Mouse (Mus musculus): Measurements from ENCODE around the gene Fam171a2. TPM values are rescaled to one million over a fixed set of nuclear protein-coding genes. Genes with fewer than 3 reads are reported as not detected.
"Not testable (repeated sequence)": the region's sequence is repeated elsewhere in the genome, so short reads cannot be mapped to it uniquely, and the experiment has no call there.

Gene Fam171a2
- polyA plus RNA-seq, 1 experiment from 2014 or later: 1.7 TPM

DNA sequence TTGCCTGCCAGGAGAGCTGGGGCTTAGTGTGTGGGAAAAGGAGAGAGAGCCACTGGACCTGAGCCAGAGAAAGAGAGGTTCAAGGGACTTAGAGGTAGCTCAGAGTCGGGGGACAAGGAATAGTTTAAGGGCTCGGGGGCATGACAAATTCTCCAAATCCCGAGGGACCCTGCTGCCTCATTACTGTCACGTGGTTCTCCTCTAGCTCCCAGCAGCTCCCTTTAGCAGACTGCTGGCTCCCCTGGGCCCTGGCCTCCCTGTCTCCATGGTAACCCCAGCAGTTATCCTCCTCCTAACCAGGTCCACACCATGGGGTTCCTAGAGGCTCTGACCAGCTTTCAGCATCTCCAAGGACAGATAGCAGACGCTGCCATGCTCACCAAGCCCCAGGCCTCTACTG, 52.2 kb downstream of the Fam171a2 start:
- peaks cover 12% of the 10 kb centered on the region for H3K4me1 ChIP-seq (replicated peaks; ENCODE audit: control insufficient read depth, insufficient read depth, low read length)
- peaks cover 18% of the 10 kb centered on the region for H3K27me3 ChIP-seq (replicated peaks; ENCODE audit: control insufficient read depth, insufficient read depth, low read length)
- no peak overlapping the region for H3K4me2 ChIP-seq (replicated peaks; ENCODE audit: low read depth)
- no peak for TF ChIP-seq CTCF (IDR thresholded peaks at IDR 0.05; ENCODE audit: low read depth)
- no peak for ATAC-seq
- no peaks in the 10 kb centered on the region for H3K9me3 ChIP-seq (ENCODE audit: control insufficient read depth)
- no peak overlapping the region for H3K9ac ChIP-seq (ENCODE audit: low read depth, low read length)
- H3K27ac ChIP-seq (ENCODE audit: low read depth, low read length): no peak overlapping the region
- 19% methylated on average over 5 of the region's 5 CpGs for WGBS
- no peak overlapping the region for H3K4me3 ChIP-seq (ENCODE audit: low read depth, low read length)
- H3K36me3 ChIP-seq (ENCODE audit: control insufficient read depth, insufficient read depth): no peaks in the 10 kb centered on the region

DNA sequence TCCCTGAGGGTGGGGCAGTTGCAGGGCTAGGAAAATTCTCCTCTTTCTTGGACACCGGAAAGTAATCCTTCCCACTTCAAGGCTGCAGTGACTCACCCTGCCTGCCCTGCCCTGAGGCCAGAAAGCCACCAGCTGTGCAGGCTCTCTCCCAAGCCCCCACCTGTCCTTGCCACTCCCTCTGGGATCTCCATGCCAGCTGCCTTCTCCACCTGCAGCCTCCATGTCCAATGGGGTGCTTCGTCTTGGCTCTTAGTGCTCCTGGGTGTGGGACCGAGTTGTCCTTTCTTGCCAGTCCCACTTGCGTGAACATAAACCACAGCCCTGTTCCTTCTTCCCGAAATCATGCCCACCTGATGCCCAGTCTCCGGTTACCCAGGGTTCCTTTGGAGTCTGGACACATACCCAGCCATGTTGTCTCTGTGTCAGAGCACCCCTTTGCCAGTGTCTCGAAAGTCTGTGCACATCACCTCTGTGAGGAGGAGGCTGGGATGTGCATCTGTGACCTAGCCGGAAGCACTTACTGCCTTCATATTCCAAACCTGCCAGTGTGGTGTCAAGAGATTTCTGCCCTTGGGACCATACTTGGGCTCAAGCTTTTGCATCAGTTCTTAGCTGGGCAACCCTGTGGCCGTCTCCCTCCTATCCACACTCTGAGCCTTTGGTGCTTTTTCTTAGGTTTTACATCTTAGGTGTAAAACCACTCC, 52.9 kb downstream of the Fam171a2 start:
- H3K27me3 ChIP-seq (replicated peaks; ENCODE audit: control insufficient read depth, insufficient read depth, low read length): peaks cover 13% of the 10 kb centered on the region
- no peak overlapping the region for H3K4me3 ChIP-seq (ENCODE audit: low read depth, low read length)
- 69% methylated on average over 9 of the region's 9 CpGs for WGBS
- H3K4me1 ChIP-seq (replicated peaks; ENCODE audit: control insufficient read depth, insufficient read depth, low read length): peaks cover 12% of the 10 kb centered on the region
- ATAC-seq: peak; percentile 37; the same call in 1 of the 2 replicates
- H3K9ac ChIP-seq (ENCODE audit: low read depth, low read length): no peak overlapping the region
- H3K4me2 ChIP-seq (replicated peaks; ENCODE audit: low read depth): no peak overlapping the region; the same call in 1 of the 2 replicates
- H3K27ac ChIP-seq (ENCODE audit: low read depth, low read length): no peak overlapping the region
- no peak for TF ChIP-seq CTCF (IDR thresholded peaks at IDR 0.05; ENCODE audit: low read depth)
- H3K36me3 ChIP-seq (ENCODE audit: control insufficient read depth, insufficient read depth): no peaks in the 10 kb centered on the region
- no peaks in the 10 kb centered on the region for H3K9me3 ChIP-seq (ENCODE audit: control insufficient read depth)

DNA sequence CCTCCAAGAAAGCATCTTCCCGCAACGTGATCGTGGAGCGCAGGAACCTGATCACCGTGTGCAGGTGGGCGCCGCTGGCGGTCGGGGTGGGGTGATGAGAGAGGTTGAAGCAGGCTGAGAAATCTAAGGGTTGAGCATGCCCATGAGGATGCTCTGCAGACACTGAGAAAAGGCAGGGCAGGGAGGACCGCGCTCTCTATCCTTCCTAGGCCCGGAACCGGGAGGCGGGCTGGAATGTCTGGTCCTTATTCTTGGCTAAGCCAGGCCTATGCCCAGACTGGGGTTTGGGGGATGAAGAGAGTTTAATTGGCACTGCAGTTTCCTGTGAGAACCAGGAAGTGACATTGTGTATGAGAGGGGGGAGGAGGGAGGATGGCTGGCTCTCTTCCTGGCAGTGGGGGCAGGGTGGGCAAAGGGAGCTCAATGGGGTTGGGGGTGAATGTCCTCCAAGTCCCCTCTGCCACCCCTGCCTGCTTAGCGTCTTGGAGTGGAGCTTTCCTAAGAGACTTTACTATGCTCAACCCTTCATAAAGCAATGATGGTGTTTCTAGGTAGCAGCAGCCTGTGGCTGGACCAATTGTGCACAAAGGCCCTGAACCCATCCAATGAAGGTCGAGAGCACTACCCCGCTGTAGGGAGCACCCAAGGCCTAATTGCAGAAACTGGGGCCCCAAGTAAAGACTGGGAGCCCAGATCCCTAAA, 53.6 kb downstream of the Fam171a2 start:
- ATAC-seq: peak; percentile 12; the same call in 1 of the 2 replicates
- Histone ChIP-seq H3K27ac (ENCODE audit: low read depth, low read length) (no peak overlapping the region), H3K9ac (ENCODE audit: low read depth, low read length) (peak overlapping the region; percentile 31; the same call in 1 of the 2 replicates), H3K9me3 (ENCODE audit: control insufficient read depth) (no peaks in the 10 kb centered on the region), H3K36me3 (ENCODE audit: control insufficient read depth, insufficient read depth) (no peaks in the 10 kb centered on the region), H3K4me2 (replicated peaks; ENCODE audit: low read depth) (peak overlapping the region; percentile 76), H3K4me3 (ENCODE audit: low read depth, low read length) (peak overlapping the region; percentile 36), H3K27me3 (replicated peaks; ENCODE audit: control insufficient read depth, insufficient read depth, low read length) (peaks cover 7% of the 10 kb centered on the region; the same call in 1 of the 2 replicates), H3K4me1 (replicated peaks; ENCODE audit: control insufficient read depth, insufficient read depth, low read length) (peaks cover 12% of the 10 kb centered on the region)
- no peak for TF ChIP-seq CTCF (IDR thresholded peaks at IDR 0.05; ENCODE audit: low read depth)
- 10% methylated on average over 16 of the region's 17 CpGs for WGBS

DNA sequence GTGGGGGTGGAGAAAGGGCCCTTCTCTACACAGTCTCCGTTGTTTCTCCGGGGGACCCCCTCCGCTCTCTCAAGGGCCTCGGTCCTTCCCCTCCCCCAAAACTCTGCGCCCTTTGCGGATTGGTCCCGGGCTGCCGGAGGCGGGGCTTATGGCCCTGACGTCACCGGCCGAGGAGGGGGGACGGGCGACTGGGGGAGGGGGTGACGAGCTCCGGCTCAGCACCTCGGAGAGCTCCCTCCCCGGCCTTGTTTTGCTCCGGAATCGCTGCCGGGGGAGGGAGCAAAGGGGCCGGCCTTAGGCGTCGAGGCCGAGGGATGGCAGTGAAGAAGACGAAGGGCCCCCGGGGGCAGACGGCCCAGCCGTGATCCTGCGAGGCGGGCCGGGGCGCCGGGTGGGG, 54.2 kb downstream of the Fam171a2 start, which contains the start of gene Rundc3a:
TSS of gene Rundc3a (plus strand) at position 166 of the 397 bp plus-strand sequence.
- no peaks in the 10 kb centered on the region for H3K36me3 ChIP-seq (ENCODE audit: control insufficient read depth, insufficient read depth)

DNA sequence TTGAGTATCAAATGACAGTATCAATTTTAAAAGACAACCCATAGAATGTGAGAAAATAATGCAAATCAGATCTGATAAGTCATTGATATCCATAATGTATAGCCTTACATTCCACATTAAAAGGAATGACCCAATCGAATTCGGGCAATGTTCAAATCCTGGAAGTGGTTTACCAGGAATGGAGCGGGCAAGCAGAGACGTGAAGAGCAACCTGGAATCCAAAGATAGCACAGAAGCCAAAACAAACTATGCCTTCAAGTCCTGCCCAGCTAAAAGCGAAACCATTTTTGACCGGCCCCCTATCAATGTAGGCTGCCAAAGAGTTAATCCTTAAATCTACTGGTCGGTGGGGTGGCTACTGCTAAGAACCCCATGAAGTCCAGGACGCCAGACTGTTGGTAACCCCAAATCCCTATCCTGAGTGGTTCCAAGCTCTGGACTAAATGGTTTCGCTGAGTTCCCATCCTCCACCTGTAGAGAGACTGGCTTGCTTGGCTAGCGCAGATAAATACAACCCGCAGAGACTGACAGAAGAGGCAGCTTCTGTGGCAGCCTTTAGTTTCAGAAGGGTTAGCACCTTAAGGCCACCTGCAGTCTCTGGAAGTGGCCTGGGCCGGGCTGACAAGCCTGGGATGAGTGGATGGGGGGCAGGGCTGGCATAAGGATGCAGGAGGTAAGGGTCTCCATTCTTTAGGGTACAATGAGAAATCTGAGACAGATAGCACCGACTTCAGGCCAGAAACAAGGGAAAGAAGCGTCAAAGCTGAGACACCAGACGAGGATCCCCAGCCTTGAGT, 54.8 kb downstream of the Fam171a2 start:
- H3K9me3 ChIP-seq (ENCODE audit: control insufficient read depth): no peaks in the 10 kb centered on the region
- no peak overlapping the region for H3K9ac ChIP-seq (ENCODE audit: low read depth, low read length)
- H3K4me3 ChIP-seq (ENCODE audit: low read depth, low read length): peak overlapping the region; percentile 36
- WGBS: 18% methylated on average over 15 of the region's 15 CpGs
- TF ChIP-seq CTCF (IDR thresholded peaks at IDR 0.05; ENCODE audit: low read depth): no peak
- H3K27me3 ChIP-seq (replicated peaks; ENCODE audit: control insufficient read depth, insufficient read depth, low read length): 0 out of 2 replicates have a peak, but pooled peaks cover 6% of the 10 kb centered on the region
- no peaks in the 10 kb centered on the region for H3K36me3 ChIP-seq (ENCODE audit: control insufficient read depth, insufficient read depth)
- ATAC-seq: peak; percentile 11; the same call in 1 of the 2 replicates
- H3K4me2 ChIP-seq (replicated peaks; ENCODE audit: low read depth): peak overlapping the region; percentile 76
- H3K4me1 ChIP-seq (replicated peaks; ENCODE audit: control insufficient read depth, insufficient read depth, low read length): peaks cover 12% of the 10 kb centered on the region
- H3K27ac ChIP-seq (ENCODE audit: low read depth, low read length): no peak overlapping the region

More for the DNA sequence above, 54.2 kb downstream of the Fam171a2 start, which contains the start of gene Rundc3a:
- H3K4me2 ChIP-seq (replicated peaks; ENCODE audit: low read depth): peak within 1 kb of the TSS; percentile 76
- WGBS: 1% methylated on average over 33 of the region's 34 CpGs
- peak; percentile 46 for ATAC-seq
- H3K9me3 ChIP-seq (ENCODE audit: control insufficient read depth): no peaks in the 10 kb centered on the region
- H3K9ac ChIP-seq (ENCODE audit: low read depth, low read length): peak within 1 kb of the TSS; percentile 31; the same call in 1 of the 2 replicates
- no peak within 1 kb of the TSS for H3K27ac ChIP-seq (ENCODE audit: low read depth, low read length)
- peaks cover 12% of the 10 kb centered on the region for H3K4me1 ChIP-seq (replicated peaks; ENCODE audit: control insufficient read depth, insufficient read depth, low read length)
- peak within 1 kb of the TSS; percentile 36 for H3K4me3 ChIP-seq (ENCODE audit: low read depth, low read length)
- peaks cover 6% of the 10 kb centered on the region; the same call in 1 of the 2 replicates for H3K27me3 ChIP-seq (replicated peaks; ENCODE audit: control insufficient read depth, insufficient read depth, low read length)
- 0 out of 2 replicates have a peak, but pooled peaks have one; percentile 7 for TF ChIP-seq CTCF (IDR thresholded peaks at IDR 0.05; ENCODE audit: low read depth)

DNA sequence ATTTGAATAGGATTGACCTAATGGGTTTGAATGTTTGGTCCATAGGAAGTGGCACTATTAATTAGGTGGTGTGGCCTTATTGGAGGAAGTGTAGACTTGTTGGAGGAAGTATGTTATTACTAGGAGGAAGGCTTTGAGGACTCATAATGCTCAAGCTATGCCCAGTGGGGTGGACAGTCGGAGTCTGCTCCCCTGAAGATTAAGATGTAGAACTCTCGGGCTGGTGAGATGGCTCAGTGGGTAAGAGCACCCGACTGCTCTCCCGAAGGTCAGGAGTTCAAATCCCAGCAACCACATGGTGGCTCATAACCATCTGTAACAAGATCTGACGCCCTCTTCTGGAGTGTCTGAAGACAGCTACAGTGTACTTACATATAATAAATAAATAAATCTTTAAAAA, 58.0 kb downstream of the Fam171a2 start:
- H3K27me3 ChIP-seq (replicated peaks; ENCODE audit: control insufficient read depth, insufficient read depth, low read length); H3K9me3 ChIP-seq (ENCODE audit: control insufficient read depth); ATAC-seq; H3K9ac ChIP-seq (ENCODE audit: low read depth, low read length); H3K36me3 ChIP-seq (ENCODE audit: control insufficient read depth, insufficient read depth); H3K27ac ChIP-seq (ENCODE audit: low read depth, low read length); H3K4me2 ChIP-seq (replicated peaks; ENCODE audit: low read depth); H3K4me3 ChIP-seq (ENCODE audit: low read depth, low read length): not testable (repeated sequence)
- 84% methylated on average over 4 of the region's 5 CpGs for WGBS
- H3K4me1 ChIP-seq (replicated peaks; ENCODE audit: control insufficient read depth, insufficient read depth, low read length): peaks cover 11% of the 10 kb centered on the region

Small RNA genes lying within 50 kb of the gene (microRNA-seq; reads per million reads assigned to microRNA genes)
- not detected for gene Mir6930

Other genes with a start within 250 kb of the Fam171a2 start
- gene Hdac5, start 217.5 kb downstream of the Fam171a2 start, polyA plus RNA-seq (2015; fragmentation: Nextera tagmentation; extraction: Ambion mirVana): 30.1 and 30.4 TPM in 2 replicates
- 2.7 and 3.4 TPM in 2 replicates for gene BC030867, start 198.8 kb downstream of the Fam171a2 start, polyA plus RNA-seq (2015; fragmentation: Nextera tagmentation; extraction: Ambion mirVana)
- gene Asb16, start 178.9 kb downstream of the Fam171a2 start, polyA plus RNA-seq (2015; fragmentation: Nextera tagmentation; extraction: Ambion mirVana): 0.05 and 0.09 TPM in 2 replicates
- 43.3 and 44.2 TPM in 2 replicates for gene Tmub2, start 162.8 kb downstream of the Fam171a2 start, polyA plus RNA-seq (2015; fragmentation: Nextera tagmentation; extraction: Ambion mirVana)
- gene Atxn7l3, start 151.1 kb downstream of the Fam171a2 start, polyA plus RNA-seq (2015; fragmentation: Nextera tagmentation; extraction: Ambion mirVana): 8.6 and 10.5 TPM in 2 replicates
- gene Ubtf, start 127.9 kb downstream of the Fam171a2 start, polyA plus RNA-seq (2015; fragmentation: Nextera tagmentation; extraction: Ambion mirVana): 39.6 and 41.9 TPM in 2 replicates
- gene Slc4a1, start 81.5 kb downstream of the Fam171a2 start, polyA plus RNA-seq (2015; fragmentation: Nextera tagmentation; extraction: Ambion mirVana): 0.29 and 0.34 TPM in 2 replicates
- 5.2 and 5.3 TPM in 2 replicates for gene Rundc3a, start 54.3 kb downstream of the Fam171a2 start, polyA plus RNA-seq (2015; fragmentation: Nextera tagmentation; extraction: Ambion mirVana)
- gene Slc25a39, start 39.7 kb downstream of the Fam171a2 start, polyA plus RNA-seq (2015; fragmentation: Nextera tagmentation; extraction: Ambion mirVana): 283 and 296 TPM in 2 replicates
- gene Grn, start 17.4 kb downstream of the Fam171a2 start, polyA plus RNA-seq (2015; fragmentation: Nextera tagmentation; extraction: Ambion mirVana): 339 and 382 TPM in 2 replicates
- 2.5 and 2.6 TPM in 2 replicates for gene Itga2b, start 22.4 kb upstream of the Fam171a2 start, polyA plus RNA-seq (2015; fragmentation: Nextera tagmentation; extraction: Ambion mirVana)
- 18.9 and 22.3 TPM in 2 replicates for gene Gpatch8, start 108.7 kb upstream of the Fam171a2 start, polyA plus RNA-seq (2015; fragmentation: Nextera tagmentation; extraction: Ambion mirVana)
- 11.2 and 12.7 TPM in 2 replicates for gene Gm11627, start 131.8 kb upstream of the Fam171a2 start, polyA plus RNA-seq (2015; fragmentation: Nextera tagmentation; extraction: Ambion mirVana)
- gene Fzd2, start 156.7 kb upstream of the Fam171a2 start, polyA plus RNA-seq (2015; fragmentation: Nextera tagmentation; extraction: Ambion mirVana): 6.0 and 6.2 TPM in 2 replicates
- gene Meioc, start 216.0 kb upstream of the Fam171a2 start, polyA plus RNA-seq (2015; fragmentation: Nextera tagmentation; extraction: Ambion mirVana): 0.09 and 0.14 TPM in 2 replicates

Data from intestine, postnatal 0 days (tissue).